Mouse (Mus musculus): ENCODE data around the gene Olfr458. TPM values are rescaled to one million over a fixed set of nuclear protein-coding genes. Genes with fewer than 3 reads are reported as not detected.

Olfr458 gene
- polyA plus RNA-seq, 1 experiment from 2014 or later, result not detected

DNA sequence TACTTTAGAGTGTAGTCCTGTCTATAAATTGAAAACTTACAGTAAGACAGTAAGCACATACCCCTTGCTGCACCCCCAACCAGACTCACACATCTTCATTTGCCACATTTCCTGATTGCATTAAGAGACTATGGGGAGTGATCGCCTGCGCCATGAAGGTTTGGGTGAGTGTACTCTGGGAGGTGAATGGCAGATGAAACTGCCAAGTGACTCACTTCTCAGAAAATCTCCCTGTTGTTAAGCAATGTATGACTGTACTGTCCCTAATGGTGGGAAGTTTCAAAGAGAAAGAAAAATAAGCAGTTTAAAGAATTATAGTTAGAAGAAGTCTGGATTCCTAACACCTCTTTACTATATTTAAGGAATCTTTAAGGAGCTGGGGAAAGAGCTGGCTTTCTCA is 45.6 kb downstream of the Olfr458 start:
- 92% methylated on average over 2 of the region's 2 CpGs for WGBS
- H3K27ac ChIP-seq (ENCODE audit: low read depth, low read length), result no peak overlapping the region
- no peak for ATAC-seq (ENCODE audit: low FRiP score, low TSS enrichment)
- H3K4me3 ChIP-seq (ENCODE audit: low read length), result no peak overlapping the region
- no peaks in the 10 kb centered on the region for H3K27me3 ChIP-seq (ENCODE audit: control insufficient read depth, insufficient read depth, low read length)
- H3K36me3 ChIP-seq (ENCODE audit: control insufficient read depth, insufficient read depth, low read length), result no peaks in the 10 kb centered on the region
- H3K9me3 ChIP-seq (ENCODE audit: control insufficient read depth, low read length), result no peaks in the 10 kb centered on the region
- no peak overlapping the region for H3K9ac ChIP-seq (ENCODE audit: low read depth, low read length)
- H3K4me1 ChIP-seq (ENCODE audit: control insufficient read depth, insufficient read depth, low read length), result no peaks in the 10 kb centered on the region
- H3K4me2 ChIP-seq (replicated peaks; ENCODE audit: low read depth, low read length), result no peak overlapping the region

Other genes with a start within 250 kb of the Olfr458 start
- not detected in 2 replicates for gene Tas2r144, start 249.9 kb downstream of the Olfr458 start, polyA plus RNA-seq (2014; fragmentation: Nextera tagmentation; extraction: Ambion mirVana)
- gene Gstk1, start 219.3 kb downstream of the Olfr458 start, polyA plus RNA-seq (2014; fragmentation: Nextera tagmentation; extraction: Ambion mirVana), result 33.3 and 37.2 TPM in 2 replicates
- 2.6 and 3.0 TPM in 2 replicates for gene Tmem139, start 203.2 kb downstream of the Olfr458 start, polyA plus RNA-seq (2014; fragmentation: Nextera tagmentation; extraction: Ambion mirVana)
- 46.1 and 66.5 TPM in 2 replicates for gene Casp2, start 200.2 kb downstream of the Olfr458 start, polyA plus RNA-seq (2014; fragmentation: Nextera tagmentation; extraction: Ambion mirVana)
- gene Clcn1, start 178.5 kb downstream of the Olfr458 start, polyA plus RNA-seq (2014; fragmentation: Nextera tagmentation; extraction: Ambion mirVana), result 0.20 TPM in 2 replicates
- 0.05 and 0.11 TPM in 2 replicates for gene Fam131b, start 140.6 kb downstream of the Olfr458 start, polyA plus RNA-seq (2014; fragmentation: Nextera tagmentation; extraction: Ambion mirVana)
- gene Zyx, start 115.6 kb downstream of the Olfr458 start, polyA plus RNA-seq (2014; fragmentation: Nextera tagmentation; extraction: Ambion mirVana), result 87.0 and 118 TPM in 2 replicates
- 3.1 and 3.3 TPM in 2 replicates for gene Epha1, start 91.9 kb downstream of the Olfr458 start, polyA plus RNA-seq (2014; fragmentation: Nextera tagmentation; extraction: Ambion mirVana)
- not detected in 2 replicates for gene Tas2r143, start 65.0 kb downstream of the Olfr458 start, polyA plus RNA-seq (2014; fragmentation: Nextera tagmentation; extraction: Ambion mirVana)
- gene Tas2r135, start 59.8 kb downstream of the Olfr458 start, polyA plus RNA-seq (2014; fragmentation: Nextera tagmentation; extraction: Ambion mirVana), result not detected in 2 replicates
- gene Tas2r126, start 30.7 kb downstream of the Olfr458 start, polyA plus RNA-seq (2014; fragmentation: Nextera tagmentation; extraction: Ambion mirVana), result not detected in 2 replicates
- gene Olfr457, start 11.1 kb upstream of the Olfr458 start, polyA plus RNA-seq (2014; fragmentation: Nextera tagmentation; extraction: Ambion mirVana), result 0.14 TPM in 1 of 2 replicates, not detected in the other
- gene Olfr456, start 22.0 kb upstream of the Olfr458 start, polyA plus RNA-seq (2014; fragmentation: Nextera tagmentation; extraction: Ambion mirVana), result not detected in 2 replicates
- not detected in 2 replicates for gene Olfr455, start 82.4 kb upstream of the Olfr458 start, polyA plus RNA-seq (2014; fragmentation: Nextera tagmentation; extraction: Ambion mirVana)
- not detected in 2 replicates for gene Tcaf3, start 132.5 kb upstream of the Olfr458 start, polyA plus RNA-seq (2014; fragmentation: Nextera tagmentation; extraction: Ambion mirVana)
- 1.9 and 2.9 TPM in 2 replicates for gene Tcaf2, start 180.1 kb upstream of the Olfr458 start, polyA plus RNA-seq (2014; fragmentation: Nextera tagmentation; extraction: Ambion mirVana)
- 47.0 and 82.1 TPM in 2 replicates for gene Tcaf1, start 244.9 kb upstream of the Olfr458 start, polyA plus RNA-seq (2014; fragmentation: Nextera tagmentation; extraction: Ambion mirVana)